Mouse (Mus musculus): Measurements from ENCODE around the gene Tra2a.

- TF ChIP-seq CTCF (conservative IDR thresholded peaks at IDR 0.05; ENCODE audit: low read length) = peak; percentile 98
- TF ChIP-seq POU5F1 (IDR thresholded peaks at IDR 0.05; ENCODE audit: borderline replicate concordance, low read length) = no peak
- TF ChIP-seq NANOG (IDR thresholded peaks at IDR 0.05; ENCODE audit: borderline replicate concordance, low read length) = no peak
Measured at GRCm38 (mm10) chr6:49233356-49233755, 30.5 kb downstream of the Tra2a start.
